ENCODE assay signal across 8 mouse cellular contexts in the genomic region with DNA sequence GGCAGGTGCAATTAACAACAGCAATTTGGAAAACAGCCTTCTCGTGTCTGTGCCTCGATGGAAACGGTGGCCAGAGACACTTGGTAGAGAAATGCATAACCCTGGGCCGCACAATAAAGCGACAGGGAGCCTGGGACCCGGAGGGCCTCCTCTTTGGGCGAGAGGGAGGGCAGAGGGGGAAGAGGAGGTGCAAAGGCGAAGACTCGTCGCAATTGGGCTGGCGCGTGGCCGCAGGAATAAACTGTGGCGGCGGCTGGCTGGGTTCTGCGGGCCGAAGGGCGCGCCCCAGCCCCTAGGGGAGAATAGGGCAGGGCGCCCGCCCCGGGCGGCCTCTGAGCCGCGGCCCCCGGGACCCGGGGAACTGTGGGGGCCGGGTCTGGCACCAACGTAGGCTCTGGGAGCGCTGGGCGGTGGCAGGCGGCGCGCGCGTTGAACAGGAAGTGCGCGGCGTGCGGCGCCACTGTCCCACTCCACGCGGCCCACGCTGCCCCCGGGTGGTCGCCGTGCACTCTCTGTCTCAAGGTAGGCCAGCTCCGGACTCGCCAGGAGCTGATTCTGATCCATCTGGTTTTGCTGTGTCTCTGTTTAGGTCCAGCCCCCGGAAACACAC. TPM values are rescaled to one million over a fixed set of nuclear protein-coding genes. Genes with fewer than 3 reads are reported as not detected.
A peak's percentile ranks its signal among the peaks of the same experiment; 100 is the strongest.
DNase-seq lines count a peak whose midpoint lies in the region; ATAC-seq lines count a peak whose summit lies in the region.

Gene Prkag2, minus strand, starts transcription at position 127 of the 610 bp plus-strand sequence.

- peak within 1 kb of the TSS; percentile 77 for H3K27ac ChIP-seq in embryonic facial prominence, embryonic 10.5 days (replicated peaks)
- H3K27ac ChIP-seq in heart, embryonic 11.5 days (ENCODE audit: low read depth, low read length) = no peak within 1 kb of the TSS
- H3K27ac ChIP-seq in kidney, embryonic 14.5 days (ENCODE audit: low read depth, low read length) = no peak within 1 kb of the TSS
- H3K27ac ChIP-seq in liver, embryonic 11.5 days (ENCODE audit: low read depth, low read length) = no peak within 1 kb of the TSS
- peak within 1 kb of the TSS; percentile 69 for H3K27ac ChIP-seq in stomach, embryonic 15.5 days

- peaks cover 75% of the 10 kb centered on the region for H3K27me3 ChIP-seq in embryonic facial prominence, embryonic 10.5 days (replicated peaks; ENCODE audit: low read depth, poor library complexity, severe bottlenecking)
- H3K27me3 ChIP-seq in heart, embryonic 11.5 days (ENCODE audit: control insufficient read depth, insufficient read depth, low read length) = peaks cover 24% of the 10 kb centered on the region
- peaks cover 17% of the 10 kb centered on the region for H3K27me3 ChIP-seq in kidney, embryonic 14.5 days (ENCODE audit: control insufficient read depth, insufficient read depth, low read length)
- peaks cover 48% of the 10 kb centered on the region for H3K27me3 ChIP-seq in liver, embryonic 11.5 days (replicated peaks; ENCODE audit: control insufficient read depth, insufficient read depth, low read length)
- peaks cover 6% of the 10 kb centered on the region; the same call in 1 of the 2 replicates for H3K27me3 ChIP-seq in stomach, embryonic 15.5 days (replicated peaks)

- peak within 1 kb of the TSS; percentile 74 for H3K4me3 ChIP-seq in embryonic facial prominence, embryonic 10.5 days
- H3K4me3 ChIP-seq in heart, embryonic 11.5 days (ENCODE audit: low read depth, low read length) = peak within 1 kb of the TSS; percentile 53
- peak within 1 kb of the TSS; percentile 61 for H3K4me3 ChIP-seq in kidney, embryonic 14.5 days (ENCODE audit: low read length)
- H3K4me3 ChIP-seq in liver, embryonic 11.5 days (ENCODE audit: low read depth, low read length) = peak within 1 kb of the TSS; percentile 57
- peak within 1 kb of the TSS; percentile 63 for H3K4me3 ChIP-seq in stomach, embryonic 15.5 days (replicated peaks)

- no peak for ATAC-seq in heart, embryonic 11.5 days (replicated peaks; ENCODE audit: insufficient number of reproducible peaks, low FRiP score, low TSS enrichment)
- ATAC-seq in kidney, embryonic 14.5 days (ENCODE audit: low FRiP score, low TSS enrichment) = peak; percentile 62
- peak; percentile 58 for ATAC-seq in liver, embryonic 11.5 days (replicated peaks; ENCODE audit: low FRiP score)
- ATAC-seq in monocyte, adult 5-6 weeks (replicated peaks; ENCODE audit: insufficient number of reproducible peaks, low FRiP score, low TSS enrichment, poor library complexity, severe bottlenecking) = peak; percentile 57
- peak; percentile 55 for ATAC-seq in stomach, embryonic 15.5 days (ENCODE audit: insufficient read depth, low FRiP score, low read depth)

- no peaks in the 10 kb centered on the region for H3K9me3 ChIP-seq in embryonic facial prominence, embryonic 10.5 days
- H3K9me3 ChIP-seq in heart, embryonic 11.5 days (replicated peaks; ENCODE audit: control insufficient read depth, low read length) = no peaks in the 10 kb centered on the region
- H3K9me3 ChIP-seq in kidney, embryonic 14.5 days (ENCODE audit: control insufficient read depth, low read length) = no peaks in the 10 kb centered on the region
- H3K9me3 ChIP-seq in liver, embryonic 11.5 days (ENCODE audit: control insufficient read depth, low read length) = no peaks in the 10 kb centered on the region
- H3K9me3 ChIP-seq in stomach, embryonic 15.5 days = no peaks in the 10 kb centered on the region

- peak; percentile 30 to 56 for DNase-seq in left cerebral cortex, adult 18-20 months (ENCODE audit: low spot score in 2 of 2)
- DNase-seq in left cerebral cortex, adult 11 months (ENCODE audit: low spot score) = no peak
- DNase-seq in embryonic facial prominence, embryonic 10.5 days (ENCODE audit: low spot score) = peak; percentile 62
- DNase-seq in liver, embryonic 11.5 days (ENCODE audit: low spot score) = peak; percentile 70

- H3K36me3 ChIP-seq in embryonic facial prominence, embryonic 10.5 days (replicated peaks) = no peaks in the 10 kb centered on the region
- no peaks in the 10 kb centered on the region for H3K36me3 ChIP-seq in heart, embryonic 11.5 days (ENCODE audit: control insufficient read depth, insufficient read depth, low read length)
- H3K36me3 ChIP-seq in kidney, embryonic 14.5 days (ENCODE audit: control insufficient read depth, insufficient read depth, low read length) = no peaks in the 10 kb centered on the region
- H3K36me3 ChIP-seq in liver, embryonic 11.5 days (ENCODE audit: control insufficient read depth, insufficient read depth, low read length) = no peaks in the 10 kb centered on the region
- H3K36me3 ChIP-seq in stomach, embryonic 15.5 days = no peaks in the 10 kb centered on the region

- peak within 1 kb of the TSS; percentile 69 for H3K9ac ChIP-seq in heart, embryonic 11.5 days (ENCODE audit: low read depth, low read length)
- peak within 1 kb of the TSS; percentile 63 for H3K9ac ChIP-seq in kidney, embryonic 14.5 days (ENCODE audit: low read depth, low read length)
- peak within 1 kb of the TSS; percentile 56 for H3K9ac ChIP-seq in liver, embryonic 11.5 days (ENCODE audit: low read depth, low read length)
- H3K9ac ChIP-seq in stomach, embryonic 15.5 days = peak within 1 kb of the TSS; percentile 47

- WGBS in embryonic facial prominence, embryonic 10.5 days = under 1% methylated on average over 50 of the region's 50 CpGs
- under 1% methylated on average over 50 of the region's 50 CpGs for WGBS in heart, embryonic 11.5 days (ENCODE audit: insufficient replicate concordance)
- WGBS in kidney, embryonic 14.5 days = under 1% methylated on average over 36 of the region's 50 CpGs
- under 1% methylated on average over 50 of the region's 50 CpGs for WGBS in liver, embryonic 11.5 days
- 0% methylated on average over 42 of the region's 50 CpGs for WGBS in stomach, embryonic 15.5 days

- peak within 1 kb of the TSS; percentile 96 for H3K4me2 ChIP-seq in heart, embryonic 11.5 days
- peak within 1 kb of the TSS; percentile 100 for H3K4me2 ChIP-seq in kidney, embryonic 14.5 days (replicated peaks; ENCODE audit: low read depth, low read length)
- H3K4me2 ChIP-seq in liver, embryonic 11.5 days = peak within 1 kb of the TSS; percentile 86
- peak within 1 kb of the TSS; percentile 93 for H3K4me2 ChIP-seq in stomach, embryonic 15.5 days

- H3K4me1 ChIP-seq in embryonic facial prominence, embryonic 10.5 days = peaks cover 25% of the 10 kb centered on the region
- peaks cover 5% of the 10 kb centered on the region; the same call in 1 of the 2 replicates for H3K4me1 ChIP-seq in heart, embryonic 11.5 days (ENCODE audit: control insufficient read depth, insufficient read depth, low read length)
- 0 out of 2 replicates have a peak, but pooled peaks cover 9% of the 10 kb centered on the region for H3K4me1 ChIP-seq in kidney, embryonic 14.5 days (ENCODE audit: control insufficient read depth, insufficient read depth, low read length)
- H3K4me1 ChIP-seq in liver, embryonic 11.5 days (replicated peaks; ENCODE audit: control insufficient read depth, insufficient read depth, low read length) = no peaks in the 10 kb centered on the region
- peaks cover 13% of the 10 kb centered on the region for H3K4me1 ChIP-seq in stomach, embryonic 15.5 days

RNA-seq across cellular contexts. Expression of gene Prkag2, which starts in this region (rescaled TPM):
- 100 to 1,000 TPM; 119 TPM for total RNA-seq in left cerebral cortex, adult 18-20 months (2021)
- polyA plus RNA-seq in embryonic facial prominence, embryonic 10.5 days (2016; fragmentation: Nextera tagmentation; extraction: Ambion mirVana) = 38.2 and 39.5 TPM in 2 replicates
- 84.6 and 101 TPM in 2 replicates for polyA plus RNA-seq in heart, embryonic 11.5 days (2014; fragmentation: Nextera tagmentation; extraction: Ambion mirVana)
- 32.1 and 44.6 TPM in 2 replicates for polyA plus RNA-seq in kidney, embryonic 14.5 days (2014; fragmentation: Nextera tagmentation; extraction: Ambion mirVana)
- polyA plus RNA-seq in liver, embryonic 11.5 days (2014; fragmentation: Nextera tagmentation; extraction: Ambion mirVana) = 12.8 and 15.8 TPM in 2 replicates
- total RNA-seq in monocyte, adult 5-6 weeks (2017) = 38.4 to 61.0 TPM (median 57.7 TPM) in 3 replicates
- 41.3 and 44.0 TPM in 2 replicates for polyA plus RNA-seq in stomach, embryonic 15.5 days (2015; fragmentation: Nextera tagmentation; extraction: Ambion mirVana)

Comparison
In these comparisons a context has a peak if more than half of its experiments do, and no peak if none do; other contexts are left out.
1. H3K27ac ChIP-seq: peak in embryonic facial prominence, embryonic 10.5 days (single experiment) and stomach, embryonic 15.5 days (single experiment); none in heart, embryonic 11.5 days (single experiment), kidney, embryonic 14.5 days (single experiment) and liver, embryonic 11.5 days (single experiment).
2. Peak in every context shown above with its lines, with median percentiles within 50 percentile points of each other: H3K4me3 ChIP-seq, H3K4me2 ChIP-seq and H3K9ac ChIP-seq.